Mouse (Mus musculus): ENCODE measurements around the gene Igflr1. TPM values are rescaled to one million over a fixed set of nuclear protein-coding genes. Genes with fewer than 3 reads are reported as not detected.

Igflr1 gene
- total RNA-seq (2023), result 10 to 100 TPM; 44.6 to 51.3 TPM

GRCm38 (mm10) chr7:30564970-30565571, at the start of gene Igflr1:
Igflr1 (plus strand) TSS chr7:30565427.

GRCm38 (mm10) chr7:30534633-30535577, 30.3 kb upstream of the Igflr1 start, which contains the start of gene Arhgap33:
Arhgap33 (minus strand) TSS chr7:30535060.

GRCm38 (mm10) chr7:30552102-30553020, 12.9 kb upstream of the Igflr1 start, which contains the start of the genes Hspb6 and Proser3:
Hspb6 (plus strand) TSS chr7:30552178.
Proser3 (minus strand) TSS chr7:30552299.

GRCm38 (mm10) chr7:30559443-30559954, 5.7 kb upstream of the Igflr1 start, which contains the start of gene Lin37:
Lin37 (minus strand) TSS chr7:30559838.

GRCm38 (mm10) chr7:30563117-30563905, 1.9 kb upstream of the Igflr1 start, which contains the start of the genes U2af1l4, Gm49396 and Psenen:
U2af1l4 (plus strand) TSS chr7:30563301.
Gm49396 (plus strand) TSS chr7:30563344.
Psenen (minus strand) TSS chr7:30563627.

GRCm38 (mm10) chr7:30588676-30589434, 23.6 kb downstream of the Igflr1 start, which contains the start of gene Kmt2b:
Kmt2b (minus strand) TSS chr7:30588726.

GRCm38 (mm10) chr7:30598786-30599185, 33.6 kb downstream of the Igflr1 start, which contains the start of gene Zbtb32:
Zbtb32 (minus strand) TSS chr7:30598909.

GRCm38 (mm10) chr7:30612654-30613402, 47.6 kb downstream of the Igflr1 start, which contains the start of gene Upk1a:
Upk1a (minus strand) TSS chr7:30612847.

Other genes starting within 250 kb of the Igflr1 start
- 1 to 10 TPM; 6.6 to 9.5 TPM for gene E130208F15Rik, start 243.7 kb upstream of the Igflr1 start, total RNA-seq (2023)
- gene Sdhaf1, start 241.5 kb upstream of the Igflr1 start, total RNA-seq (2023), result 10 to 100 TPM in 1 of 2 experiments, 1 to 10 TPM in 1; 8.8 to 11.4 TPM
- gene Lrfn3, start 202.7 kb upstream of the Igflr1 start, total RNA-seq (2023), result not detected
- 10 to 100 TPM; 10.7 to 27.3 TPM for gene Tyrobp, start 151.7 kb upstream of the Igflr1 start, total RNA-seq (2023)
- gene Hcst, start 145.6 kb upstream of the Igflr1 start, total RNA-seq (2023), result 100 to 1,000 TPM; 185 to 201 TPM
- 10 to 100 TPM; 40.1 to 45.7 TPM for gene Nfkbid, start 143.7 kb upstream of the Igflr1 start, total RNA-seq (2023)
- 1 to 10 TPM; 3.8 to 4.3 TPM for gene Aplp1, start 119.9 kb upstream of the Igflr1 start, total RNA-seq (2023)
- gene Kirrel2, start 107.7 kb upstream of the Igflr1 start, total RNA-seq (2023), result not detected
- gene Nphs1, start 107.1 kb upstream of the Igflr1 start, total RNA-seq (2023), result not detected
- gene Prodh2, start 71.8 kb upstream of the Igflr1 start, total RNA-seq (2023), result not detected
- 1 to 10 TPM; 3.3 to 6.3 TPM for gene Arhgap33, start 30.4 kb upstream of the Igflr1 start, total RNA-seq (2023)
- gene Hspb6, start 13.2 kb upstream of the Igflr1 start, total RNA-seq (2023), result 1 to 10 TPM; 2.0 to 2.3 TPM
- gene Proser3, start 13.1 kb upstream of the Igflr1 start, total RNA-seq (2023), result 10 to 100 TPM; 15.1 to 19.7 TPM
- 10 to 100 TPM; 38.3 to 46.3 TPM for gene Lin37, start 5.6 kb upstream of the Igflr1 start, total RNA-seq (2023)
- gene U2af1l4, start 2.1 kb upstream of the Igflr1 start, total RNA-seq (2023), result 10 to 100 TPM; 74.3 to 75.7 TPM
- 10 to 100 TPM; 24.2 to 32.0 TPM for gene Gm49396, start 2.1 kb upstream of the Igflr1 start, total RNA-seq (2023)
- gene Psenen, start 1.8 kb upstream of the Igflr1 start, total RNA-seq (2023), result 100 to 1,000 TPM; 127 to 151 TPM
- gene Kmt2b, start 23.3 kb downstream of the Igflr1 start, total RNA-seq (2023), result 100 to 1,000 TPM; 136 to 141 TPM
- 1 to 10 TPM; 3.0 to 3.5 TPM for gene Zbtb32, start 33.5 kb downstream of the Igflr1 start, total RNA-seq (2023)
- 1 to 10 TPM in 1 of 2 experiments, under 1 TPM in 1; 0.79 to 1.1 TPM for gene Upk1a, start 47.4 kb downstream of the Igflr1 start, total RNA-seq (2023)
- gene Cox6b1, start 60.7 kb downstream of the Igflr1 start, total RNA-seq (2023), result 100 to 1,000 TPM; 198 to 235 TPM
- gene Etv2, start 70.4 kb downstream of the Igflr1 start, total RNA-seq (2023), result not detected
- gene Rbm42, start 84.9 kb downstream of the Igflr1 start, total RNA-seq (2023), result 100 to 1,000 TPM; 103 to 113 TPM
- gene Haus5, start 99.6 kb downstream of the Igflr1 start, total RNA-seq (2023), result 10 to 100 TPM; 30.2 to 32.6 TPM
- not detected for gene Pmis2, start 106.2 kb downstream of the Igflr1 start, total RNA-seq (2023)
- not detected for gene 2200002J24Rik, start 133.5 kb downstream of the Igflr1 start, total RNA-seq (2023)
- gene Atp4a, start 146.8 kb downstream of the Igflr1 start, total RNA-seq (2023), result not detected
- gene Tmem147, start 164.1 kb downstream of the Igflr1 start, total RNA-seq (2023), result 10 to 100 TPM; 45.0 to 50.3 TPM
- not detected for gene Gapdhs, start 178.3 kb downstream of the Igflr1 start, total RNA-seq (2023)
- 1 to 10 TPM; 6.1 to 7.8 TPM for gene Sbsn, start 186.0 kb downstream of the Igflr1 start, total RNA-seq (2023)
- not detected for gene Dmkn, start 198.3 kb downstream of the Igflr1 start, total RNA-seq (2023)
- gene Krtdap, start 222.5 kb downstream of the Igflr1 start, total RNA-seq (2023), result not detected